Mouse (Mus musculus): ENCODE measurements around the gene Pigs.

DNA sequence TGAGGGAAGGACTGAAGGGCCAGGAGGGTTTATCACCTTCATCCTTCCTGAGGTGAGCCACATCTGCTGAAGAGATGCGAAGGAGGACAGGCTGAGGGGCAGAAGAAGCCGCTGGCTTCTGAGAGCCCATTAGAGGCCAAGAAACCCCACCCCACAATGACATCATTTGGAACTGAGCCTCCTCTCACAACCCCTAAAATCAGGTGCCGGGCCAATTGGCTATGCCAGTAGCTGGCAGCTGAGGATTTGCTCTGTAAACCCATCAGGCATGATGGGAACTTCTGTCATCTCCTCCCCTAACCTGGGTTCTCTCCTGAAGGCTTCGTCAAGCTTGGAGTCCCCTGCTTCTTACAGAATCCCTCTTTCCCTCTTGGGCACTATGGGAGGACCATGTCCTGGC, 52.1 kb downstream of the Pigs start:
- TF ChIP-seq ELF1 (IDR thresholded peaks at IDR 0.05; ENCODE audit: low read depth, low read length): no peak
- TF ChIP-seq POLR2A (IDR thresholded peaks at IDR 0.05; ENCODE audit: low read depth, low read length): no peak
- no peak for TF ChIP-seq GABPA (IDR thresholded peaks at IDR 0.05; ENCODE audit: insufficient replicate concordance, low read depth, low read length)
- TF ChIP-seq EP300 (IDR thresholded peaks at IDR 0.05; ENCODE audit: low read length): no peak
- TF ChIP-seq CTCF (conservative IDR thresholded peaks at IDR 0.05 in 1 of 2, IDR thresholded peaks at IDR 0.05 in 1 of 2; ENCODE audit: low read depth in 2 of 2, low read length in 2 of 2): no peak
- no peak for TF ChIP-seq HCFC1 (IDR thresholded peaks at IDR 0.05; ENCODE audit: low read depth, low read length)
- TF ChIP-seq ZNF384 (IDR thresholded peaks at IDR 0.05; ENCODE audit: low read depth, low read length): no peak
- no peak for TF ChIP-seq MXI1 (IDR thresholded peaks at IDR 0.05; ENCODE audit: low read depth, low read length)

Data from CH12.LX (cell line).